Mouse (Mus musculus) skeletal muscle tissue, adult 2 months (tissue): ENCODE results near the gene Sirt2.

Source experiments
- DNase-seq: peaks from one replicate; pipeline ENCODE4 v3.0.0-alpha.2; 2012; ENCODE audit warnings: low read depth, low spot score

The Sirt2 gene

DNA sequence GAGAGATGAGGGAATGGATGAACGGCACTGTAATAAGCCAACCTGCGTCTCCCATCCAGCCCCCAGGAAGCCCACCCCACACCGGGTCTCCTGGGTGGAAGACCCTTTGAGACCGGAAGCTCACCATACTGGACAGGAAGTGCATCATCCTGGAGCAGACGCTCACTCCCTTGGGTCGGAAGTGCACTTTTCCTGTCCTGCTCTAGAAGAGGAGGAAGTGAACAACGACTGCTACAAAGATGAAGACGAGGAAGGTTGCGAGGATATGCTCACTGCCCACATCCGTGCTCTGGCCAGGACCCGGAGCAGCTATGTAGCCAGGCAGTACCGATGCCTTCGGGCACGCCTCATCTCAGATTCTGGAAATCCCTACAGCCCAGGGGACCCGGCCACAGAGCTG lies 29.3 kb downstream of the Sirt2 start:
- no peak for DNase-seq

DNA sequence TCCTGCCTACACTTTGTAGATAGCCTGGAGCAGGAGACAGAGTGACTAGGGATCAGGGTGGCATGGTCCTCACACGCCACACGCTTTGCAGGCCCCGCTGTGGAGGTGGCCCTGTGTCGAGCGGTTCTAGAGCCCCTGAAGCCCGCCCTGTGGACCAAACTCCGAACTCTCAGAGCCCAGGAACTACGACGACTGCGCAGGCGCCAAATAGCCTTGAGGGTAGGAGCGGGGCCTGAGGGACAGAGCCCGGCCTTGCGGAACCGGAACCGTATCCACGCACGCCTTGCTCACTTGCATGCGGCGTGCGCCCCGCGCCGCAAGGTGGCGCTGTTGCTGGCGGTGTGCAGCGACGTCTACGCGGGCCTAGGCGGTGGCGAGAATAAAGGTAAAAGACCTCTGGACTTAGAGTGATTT lies 30.0 kb downstream of the Sirt2 start:
- peak; percentile 86 for DNase-seq

DNA sequence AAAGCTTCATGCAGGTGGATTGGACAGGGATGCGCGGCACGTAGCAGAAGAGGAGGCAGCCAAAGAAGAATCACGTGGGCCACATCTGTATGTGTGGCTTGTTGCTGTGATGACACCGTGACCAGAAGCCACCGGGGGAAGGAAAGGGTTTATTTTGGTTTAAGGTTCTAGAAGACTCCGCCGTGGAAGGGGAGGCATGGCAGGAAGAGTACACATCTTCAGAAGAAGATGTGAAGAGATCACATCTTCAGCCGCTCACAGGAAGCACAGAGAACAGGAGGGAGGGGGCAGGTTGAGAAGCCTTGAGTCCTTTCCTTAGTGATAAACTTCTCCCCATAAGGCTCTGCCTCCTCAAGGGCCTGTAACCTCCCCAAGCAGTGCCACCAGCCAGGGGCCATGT lies 33.5 kb downstream of the Sirt2 start:
- DNase-seq = no peak

DNA sequence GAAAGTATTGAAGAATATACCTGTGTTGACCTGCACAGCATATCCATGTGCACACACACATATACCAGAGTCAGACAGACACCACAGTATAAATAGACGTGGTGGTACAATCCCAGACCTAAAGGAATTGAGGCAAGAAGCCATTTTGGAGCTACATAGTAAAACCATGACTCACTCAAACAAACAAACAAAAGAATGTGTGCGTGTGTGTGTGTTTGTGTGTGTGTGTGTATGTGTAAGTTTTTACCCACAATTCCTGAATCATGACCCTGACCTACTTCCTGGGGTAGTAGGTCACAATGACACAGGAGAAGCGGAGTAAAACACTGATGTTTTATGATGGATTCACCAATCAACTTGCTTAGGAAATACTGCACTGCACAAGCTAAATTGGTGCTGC lies 34.9 kb downstream of the Sirt2 start:
- DNase-seq = no peak

DNA sequence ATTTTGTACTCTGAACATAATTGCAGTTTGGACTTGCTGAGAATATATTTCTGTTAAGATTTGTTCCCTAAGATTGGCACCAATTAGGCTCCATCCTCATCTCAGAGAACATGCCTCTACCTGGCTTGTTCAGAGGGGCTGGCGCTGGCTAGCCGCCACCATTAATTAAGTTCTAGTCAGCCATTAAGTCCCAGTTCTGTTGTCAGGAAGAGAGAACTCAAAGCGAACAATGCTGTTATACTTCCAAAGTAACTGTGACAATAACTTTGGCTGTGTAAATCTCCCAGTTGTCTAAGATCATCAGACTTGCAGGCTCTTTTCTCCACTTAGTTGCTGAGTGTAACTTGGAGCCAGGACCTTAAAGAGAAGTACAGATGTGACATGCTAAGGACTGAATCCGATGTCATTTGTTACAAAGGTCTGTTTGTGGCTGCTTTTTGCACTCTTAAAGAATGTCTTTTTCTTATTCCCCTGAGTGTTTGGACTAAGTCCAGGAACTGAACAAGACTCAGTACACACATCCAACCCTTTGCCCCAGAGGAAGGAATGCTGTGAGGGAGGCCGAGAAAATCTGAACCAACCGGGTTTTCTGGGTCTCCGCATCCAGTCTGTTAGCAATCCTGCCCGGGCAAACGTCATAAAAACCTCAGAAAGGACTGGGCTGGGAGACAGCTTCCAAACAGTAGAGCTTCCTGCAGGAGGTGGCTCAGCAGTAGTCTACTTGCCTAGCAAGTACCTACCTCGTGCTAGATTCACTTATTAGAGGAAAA lies 35.6 kb downstream of the Sirt2 start:
- no peak for DNase-seq

- DNase-seq = no peak
Measured at GRCm38 (mm10) chr7:28802846-28803588, 36.5 kb downstream of the Sirt2 start.

GRCm38 (mm10) chr7:28803756-28804155 lies 37.2 kb downstream of the Sirt2 start:
- DNase-seq = no peak

DNA sequence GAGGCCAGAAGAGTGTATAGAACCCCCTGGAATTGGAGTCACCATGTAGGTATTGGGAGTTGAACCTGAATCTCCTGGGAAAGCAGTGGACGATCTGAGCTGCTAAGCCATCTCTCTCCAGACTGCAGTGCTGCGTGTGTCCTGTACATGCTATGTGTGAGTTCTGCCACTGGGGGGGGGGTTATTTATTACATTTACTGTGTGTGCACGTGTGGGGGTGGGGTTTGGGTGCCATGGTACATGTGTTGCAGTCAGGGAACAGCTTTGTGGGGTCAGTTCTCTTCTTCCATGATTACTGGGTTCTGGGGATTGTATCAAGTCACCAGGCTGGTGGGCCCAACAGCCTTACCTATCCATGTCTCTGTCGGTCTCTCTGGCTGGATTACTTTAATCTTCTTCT lies 40.3 kb downstream of the Sirt2 start:
- DNase-seq = no peak

GRCm38 (mm10) chr7:28807641-28808220 lies 41.2 kb downstream of the Sirt2 start:
- peak; percentile 70 for DNase-seq

DNA sequence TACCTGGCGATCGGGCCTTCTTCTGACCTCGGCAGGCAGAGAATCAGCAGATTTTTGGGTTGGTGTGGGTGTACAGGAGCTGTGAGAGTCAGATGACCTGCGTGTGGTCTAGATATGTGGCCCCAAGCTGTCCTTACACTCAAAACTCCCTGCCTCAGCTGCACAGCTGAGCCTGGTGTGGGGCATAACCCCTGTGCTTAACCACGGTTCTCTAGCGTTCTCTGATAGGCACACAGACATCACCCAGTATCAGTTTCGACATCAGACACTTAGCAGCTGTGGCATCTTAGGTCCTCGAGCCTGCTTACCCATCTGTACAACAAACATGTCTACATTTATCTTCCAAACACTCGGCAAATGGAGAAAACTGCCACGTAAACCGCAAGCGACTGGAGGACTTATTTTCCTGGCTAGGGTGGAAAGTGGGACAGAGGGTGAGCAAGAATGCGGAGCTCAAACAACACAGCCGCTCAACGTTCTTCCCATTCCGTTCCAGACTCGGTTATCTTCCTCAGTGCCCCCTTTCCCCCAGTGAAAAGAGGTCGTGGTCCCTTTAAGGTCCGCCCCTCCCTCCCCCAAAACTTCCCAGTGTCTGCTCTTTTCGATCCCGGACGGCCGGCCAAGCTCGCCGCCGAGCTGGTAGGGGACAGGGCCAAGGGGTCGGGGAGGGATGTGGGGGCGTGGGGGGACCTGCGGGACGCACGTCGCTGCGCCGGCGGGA lies 41.8 kb downstream of the Sirt2 start, which contains the start of gene Hnrnpl:
Gene Hnrnpl (plus strand): TSS at position 321 of the 721 bp plus-strand sequence.
- peak; percentile 72 for DNase-seq

DNA sequence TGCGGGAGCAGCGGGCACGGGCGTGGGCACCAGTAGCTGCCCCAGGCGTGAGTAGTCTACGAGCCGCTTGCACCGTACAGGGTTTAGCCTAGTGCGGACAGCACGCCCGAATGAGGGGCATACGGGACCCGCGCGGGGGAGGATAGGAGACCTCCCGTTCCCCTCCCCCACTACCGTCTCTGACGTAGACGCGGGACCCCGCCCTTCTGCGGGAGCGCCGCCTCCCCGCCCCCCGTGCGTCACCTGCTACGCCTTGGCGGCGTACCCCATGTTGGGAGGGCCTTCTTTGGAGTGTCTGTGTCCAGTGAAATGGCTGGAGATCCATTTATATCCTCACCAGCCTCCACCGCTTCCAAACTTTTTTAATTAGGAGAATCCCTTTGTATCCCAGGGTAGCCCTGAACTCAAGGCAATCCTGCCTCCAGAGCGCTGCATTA lies 42.4 kb downstream of the Sirt2 start:
- DNase-seq = peak; percentile 96

DNA sequence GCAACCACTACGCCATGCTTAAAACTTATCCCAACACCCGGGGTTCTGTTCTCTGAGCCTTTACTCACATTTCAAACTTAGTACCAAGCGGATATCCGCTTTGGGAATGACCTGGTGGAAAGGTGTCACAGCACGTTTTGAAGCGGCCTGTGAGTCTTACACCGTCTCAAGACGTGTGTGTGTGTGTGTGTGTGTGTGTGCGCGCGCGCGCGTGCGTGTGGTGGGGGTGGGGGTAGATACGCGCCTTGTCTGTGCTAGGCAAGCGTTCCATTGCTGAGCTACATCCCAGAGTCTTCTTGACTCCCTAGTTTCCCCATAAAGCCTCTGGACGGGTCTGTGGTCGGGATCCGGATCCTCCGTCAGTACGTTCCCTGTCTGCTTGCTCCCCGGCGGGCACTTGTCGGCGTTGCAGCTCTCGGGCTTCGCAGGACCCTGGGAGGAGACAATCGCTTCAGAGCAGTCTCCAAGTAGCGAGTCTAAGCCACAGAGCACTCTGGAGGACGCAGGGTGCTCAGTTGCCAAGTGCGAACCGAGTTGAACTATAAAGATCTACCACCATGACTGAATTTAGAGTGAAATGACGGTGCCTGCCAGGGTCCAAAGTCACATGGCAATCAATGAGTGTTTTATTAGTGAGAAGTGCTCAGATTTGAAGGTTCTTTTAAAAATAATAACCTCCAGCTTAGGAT lies 43.0 kb downstream of the Sirt2 start:
- peak; percentile 66 for DNase-seq

DNA sequence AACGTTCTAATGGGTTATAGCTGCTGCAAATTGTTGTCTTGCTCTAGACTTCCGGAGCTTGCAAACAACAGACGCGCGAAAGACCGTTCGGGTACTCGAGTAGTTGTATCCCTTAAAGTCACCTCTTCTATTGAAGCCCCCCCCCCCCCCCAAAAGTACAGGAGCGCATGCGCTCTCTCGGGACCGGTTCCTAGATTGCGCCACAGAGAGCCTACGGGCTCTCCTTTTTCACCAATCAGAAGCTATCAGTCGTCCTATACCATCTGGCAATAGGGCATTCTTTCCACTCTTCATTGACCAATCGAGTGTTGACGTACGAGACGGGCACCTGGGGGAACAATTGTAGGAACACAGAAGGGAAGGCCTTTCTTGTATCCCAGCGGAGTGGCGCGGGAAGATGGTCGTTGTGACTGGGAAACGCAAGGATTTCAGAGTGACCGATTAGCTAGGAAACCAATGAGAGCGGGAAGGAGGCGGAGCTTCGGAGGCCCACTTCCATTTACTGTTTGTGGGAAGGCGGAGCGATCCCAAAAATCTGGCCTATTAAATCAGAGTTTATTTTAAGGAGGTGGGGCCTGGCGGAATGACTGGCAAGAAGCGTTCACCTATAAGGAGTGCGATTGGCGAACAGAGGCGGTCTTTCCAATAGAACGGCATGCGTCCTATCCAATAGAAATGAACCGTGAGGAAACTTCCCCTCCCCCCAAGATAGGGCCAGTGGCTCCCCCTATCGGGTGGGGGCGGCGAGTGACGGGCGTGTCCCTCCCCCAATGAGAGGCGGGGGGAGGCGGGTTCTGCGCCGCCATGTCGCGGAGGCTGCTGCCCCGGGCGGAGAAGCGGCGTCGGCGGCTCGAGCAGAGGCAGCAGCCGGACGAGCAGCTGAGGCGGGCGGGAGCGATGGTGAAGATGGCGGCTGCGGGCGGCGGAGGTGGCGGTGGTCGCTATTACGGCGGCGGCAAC lies 43.9 kb downstream of the Sirt2 start:
- peak; percentile 100 for DNase-seq

DNA sequence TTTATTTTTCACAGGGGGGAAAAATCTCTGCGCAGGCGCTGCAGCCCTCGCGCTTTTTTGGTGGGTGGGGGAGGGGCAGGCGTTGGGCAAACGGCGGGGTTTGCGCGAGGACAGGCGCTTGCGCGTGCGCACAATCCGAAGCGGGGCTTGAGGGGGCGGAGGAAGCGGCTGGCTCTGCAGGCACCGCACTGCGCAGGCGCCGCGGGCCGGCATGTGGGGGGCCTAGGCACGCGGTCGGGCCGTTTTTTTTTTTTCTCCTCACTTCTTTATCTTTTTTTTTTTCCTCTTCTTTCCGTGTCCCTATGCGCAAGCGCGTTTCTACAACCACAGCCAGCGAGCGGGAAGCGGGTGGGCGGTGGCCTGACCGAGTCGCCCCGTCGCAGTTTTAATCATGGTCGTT lies 44.7 kb downstream of the Sirt2 start:
- peak; percentile 95 for DNase-seq

DNA sequence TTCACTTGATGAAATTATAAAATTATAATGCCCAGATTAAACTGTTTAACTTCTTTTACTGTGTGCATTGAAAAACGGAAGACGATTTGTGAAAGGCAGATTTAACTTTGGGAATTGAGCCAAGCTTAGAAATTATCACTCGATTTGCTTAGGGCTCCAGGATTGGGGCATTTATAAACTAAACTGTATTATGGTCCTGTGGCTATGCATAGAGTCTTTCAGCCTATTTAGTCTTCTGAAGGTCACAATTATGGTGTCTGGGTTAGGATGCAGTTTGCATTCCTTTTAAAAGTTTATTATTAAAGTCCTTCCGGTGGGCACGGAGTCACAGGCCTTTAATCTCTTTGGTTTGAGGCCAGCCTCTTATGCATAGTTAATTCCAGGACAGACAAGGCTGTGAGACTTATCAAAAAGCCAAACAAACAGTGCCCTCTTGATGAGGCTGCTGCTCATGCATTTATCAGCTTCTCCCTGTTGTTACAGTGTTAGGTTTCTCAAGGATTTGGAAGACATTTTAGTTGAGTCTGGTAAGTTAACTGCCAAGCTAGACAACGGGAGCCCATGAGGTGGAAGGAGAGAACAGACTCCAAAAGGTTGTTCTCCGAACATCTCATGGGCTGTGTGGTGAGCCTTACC lies 45.2 kb downstream of the Sirt2 start:
- no peak for DNase-seq

DNA sequence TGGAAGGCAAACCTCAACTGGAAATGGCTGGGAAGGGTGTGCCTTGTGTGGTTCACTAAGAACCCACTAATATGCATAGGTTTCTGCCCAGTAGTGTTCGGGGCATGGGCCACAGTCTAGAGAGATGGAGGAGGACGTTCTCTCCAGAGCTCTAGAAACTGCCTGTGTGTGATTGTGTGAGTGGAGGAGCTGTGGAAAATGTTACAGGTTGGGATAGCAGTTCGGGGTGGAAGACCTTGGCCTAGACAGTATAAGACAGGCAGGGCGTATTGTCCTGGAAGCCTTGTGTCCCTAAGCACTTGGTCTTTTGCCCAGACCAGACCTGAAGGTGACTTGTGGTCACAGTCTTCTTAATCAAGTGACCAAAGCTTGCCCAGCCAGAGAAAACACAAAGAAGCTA lies 45.9 kb downstream of the Sirt2 start:
- no peak for DNase-seq

DNA sequence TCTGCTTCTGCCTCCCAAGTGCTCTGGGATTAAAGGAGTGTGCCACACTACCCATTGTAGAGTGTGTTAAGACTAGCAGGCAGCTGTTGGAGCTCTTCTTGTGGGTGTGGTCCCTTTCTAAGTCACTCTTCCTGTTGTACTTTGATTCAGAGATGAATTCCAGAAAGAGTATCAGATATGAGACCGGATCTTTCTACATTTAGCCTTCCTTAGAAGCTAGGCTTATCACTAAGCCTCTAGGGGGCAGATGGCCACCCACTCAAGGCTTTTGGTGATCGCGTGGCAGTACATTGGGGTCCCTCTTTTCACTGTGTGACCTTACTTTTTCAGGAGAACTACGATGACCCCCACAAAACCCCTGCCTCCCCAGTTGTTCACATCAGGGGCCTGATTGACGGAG lies 46.4 kb downstream of the Sirt2 start:
- no peak for DNase-seq

- no peak for DNase-seq
Measured at GRCm38 (mm10) chr7:28814306-28815034, 47.9 kb downstream of the Sirt2 start.

GRCm38 (mm10) chr7:28815230-28815629 lies 48.7 kb downstream of the Sirt2 start:
- no peak for DNase-seq
